Mouse (Mus musculus): Measurements from ENCODE around the gene Cryaa.
"Not testable (repeated sequence)": the region's sequence is repeated elsewhere in the genome, so short reads cannot be mapped to it uniquely, and the experiment has no call there.

Gene Cryaa

GRCm38 (mm10) chr17:31692918-31693317 is 15.3 kb downstream of the Cryaa start:
- TF ChIP-seq NANOG (IDR thresholded peaks at IDR 0.05; ENCODE audit: borderline replicate concordance, low read length): no peak
- TF ChIP-seq POU5F1 (IDR thresholded peaks at IDR 0.05; ENCODE audit: borderline replicate concordance, low read length): no peak
- TF ChIP-seq CTCF (conservative IDR thresholded peaks at IDR 0.05; ENCODE audit: low read length): no peak
- peaks cover 44% of the 10 kb centered on the region for H3K4me1 ChIP-seq (replicated peaks; ENCODE audit: low read depth, low read length)
- H3K27me3 ChIP-seq (ENCODE audit: insufficient read depth, low read length): 0 out of 2 replicates have a peak, but pooled peaks cover 4% of the 10 kb centered on the region
- H3K36me3 ChIP-seq (ENCODE audit: insufficient read depth, low read length): no peaks in the 10 kb centered on the region
- no peaks in the 10 kb centered on the region for H3K9me3 ChIP-seq (ENCODE audit: low read length)
- no peak overlapping the region for H3K4me3 ChIP-seq (replicated peaks; ENCODE audit: low read length)

- peaks cover 50% of the 10 kb centered on the region for H3K4me1 ChIP-seq (replicated peaks; ENCODE audit: low read depth, low read length)
- no peaks in the 10 kb centered on the region for H3K36me3 ChIP-seq (ENCODE audit: insufficient read depth, low read length)
- 0 out of 2 replicates have a peak overlapping the region, but pooled peaks have one; percentile 10 for H3K4me3 ChIP-seq (replicated peaks; ENCODE audit: low read length)
- H3K27me3 ChIP-seq (ENCODE audit: insufficient read depth, low read length): 0 out of 2 replicates have a peak, but pooled peaks cover under 1% of the 10 kb centered on the region
- H3K9me3 ChIP-seq (ENCODE audit: low read length): no peaks in the 10 kb centered on the region
- peak; percentile 76 for TF ChIP-seq CTCF (conservative IDR thresholded peaks at IDR 0.05; ENCODE audit: low read length)
- no peak for TF ChIP-seq POU5F1 (IDR thresholded peaks at IDR 0.05; ENCODE audit: borderline replicate concordance, low read length)
Measured at GRCm38 (mm10) chr17:31693330-31694022, 15.9 kb downstream of the Cryaa start.

- H3K4me1 ChIP-seq (replicated peaks; ENCODE audit: low read depth, low read length): peaks cover 55% of the 10 kb centered on the region
- TF ChIP-seq POU5F1 (IDR thresholded peaks at IDR 0.05; ENCODE audit: borderline replicate concordance, low read length) (no peak), NANOG (IDR thresholded peaks at IDR 0.05; ENCODE audit: borderline replicate concordance, low read length) (no peak), CTCF (conservative IDR thresholded peaks at IDR 0.05; ENCODE audit: low read length) (no peak)
- H3K4me3 ChIP-seq (replicated peaks; ENCODE audit: low read length): no peak overlapping the region
- H3K36me3 ChIP-seq (ENCODE audit: insufficient read depth, low read length): no peaks in the 10 kb centered on the region
- no peaks in the 10 kb centered on the region for H3K27me3 ChIP-seq (ENCODE audit: insufficient read depth, low read length)
- H3K9me3 ChIP-seq (ENCODE audit: low read length): no peaks in the 10 kb centered on the region
Measured at GRCm38 (mm10) chr17:31694023-31694376, 16.4 kb downstream of the Cryaa start.

- H3K9me3 ChIP-seq (ENCODE audit: low read length): no peaks in the 10 kb centered on the region
- H3K36me3 ChIP-seq (ENCODE audit: insufficient read depth, low read length): no peaks in the 10 kb centered on the region
- no peak for TF ChIP-seq CTCF (conservative IDR thresholded peaks at IDR 0.05; ENCODE audit: low read length)
- no peak for TF ChIP-seq NANOG (IDR thresholded peaks at IDR 0.05; ENCODE audit: borderline replicate concordance, low read length)
- no peak for TF ChIP-seq POU5F1 (IDR thresholded peaks at IDR 0.05; ENCODE audit: borderline replicate concordance, low read length)
- H3K4me1 ChIP-seq (replicated peaks; ENCODE audit: low read depth, low read length): peaks cover 56% of the 10 kb centered on the region
- H3K4me3 ChIP-seq (replicated peaks; ENCODE audit: low read length): no peak overlapping the region
- H3K27me3 ChIP-seq (ENCODE audit: insufficient read depth, low read length): no peaks in the 10 kb centered on the region
Measured at GRCm38 (mm10) chr17:31694949-31695348, 17.3 kb downstream of the Cryaa start.

GRCm38 (mm10) chr17:31695356-31695755 is 17.7 kb downstream of the Cryaa start:
- H3K4me1 ChIP-seq (replicated peaks; ENCODE audit: low read depth, low read length): peaks cover 53% of the 10 kb centered on the region
- not testable (repeated sequence) for H3K4me3 ChIP-seq (replicated peaks; ENCODE audit: low read length); H3K9me3 ChIP-seq (ENCODE audit: low read length); H3K27me3 ChIP-seq (ENCODE audit: insufficient read depth, low read length); H3K36me3 ChIP-seq (ENCODE audit: insufficient read depth, low read length)

- H3K36me3 ChIP-seq (ENCODE audit: insufficient read depth, low read length): no peaks in the 10 kb centered on the region
- H3K27me3 ChIP-seq (ENCODE audit: insufficient read depth, low read length): no peaks in the 10 kb centered on the region
- peaks cover 37% of the 10 kb centered on the region for H3K4me1 ChIP-seq (replicated peaks; ENCODE audit: low read depth, low read length)
- H3K4me3 ChIP-seq (replicated peaks; ENCODE audit: low read length): peak overlapping the region; percentile 27; the same call in 1 of the 2 replicates
- no peaks in the 10 kb centered on the region for H3K9me3 ChIP-seq (ENCODE audit: low read length)
- TF ChIP-seq CTCF (conservative IDR thresholded peaks at IDR 0.05; ENCODE audit: low read length): no peak
- no peak for TF ChIP-seq POU5F1 (IDR thresholded peaks at IDR 0.05; ENCODE audit: borderline replicate concordance, low read length)
- no peak for TF ChIP-seq NANOG (IDR thresholded peaks at IDR 0.05; ENCODE audit: borderline replicate concordance, low read length)
Measured at GRCm38 (mm10) chr17:31698347-31698746, 20.7 kb downstream of the Cryaa start.

GRCm38 (mm10) chr17:31703276-31703980 is 25.8 kb downstream of the Cryaa start:
- Histone ChIP-seq H3K4me3 (replicated peaks; ENCODE audit: low read length) (no peak overlapping the region), H3K36me3 (ENCODE audit: insufficient read depth, low read length) (no peaks in the 10 kb centered on the region), H3K9me3 (ENCODE audit: low read length) (no peaks in the 10 kb centered on the region), H3K4me1 (replicated peaks; ENCODE audit: low read depth, low read length) (peaks cover 22% of the 10 kb centered on the region), H3K27me3 (ENCODE audit: insufficient read depth, low read length) (no peaks in the 10 kb centered on the region)
- TF ChIP-seq NANOG (IDR thresholded peaks at IDR 0.05; ENCODE audit: borderline replicate concordance, low read length): no peak
- no peak for TF ChIP-seq POU5F1 (IDR thresholded peaks at IDR 0.05; ENCODE audit: borderline replicate concordance, low read length)
- TF ChIP-seq CTCF (conservative IDR thresholded peaks at IDR 0.05; ENCODE audit: low read length): no peak

- H3K4me1 ChIP-seq (replicated peaks; ENCODE audit: low read depth, low read length): peaks cover 24% of the 10 kb centered on the region
- TF ChIP-seq CTCF (conservative IDR thresholded peaks at IDR 0.05; ENCODE audit: low read length) (no peak), NANOG (IDR thresholded peaks at IDR 0.05; ENCODE audit: borderline replicate concordance, low read length) (no peak), POU5F1 (IDR thresholded peaks at IDR 0.05; ENCODE audit: borderline replicate concordance, low read length) (no peak)
- no peak overlapping the region for H3K4me3 ChIP-seq (replicated peaks; ENCODE audit: low read length)
- H3K9me3 ChIP-seq (ENCODE audit: low read length): no peaks in the 10 kb centered on the region
- H3K36me3 ChIP-seq (ENCODE audit: insufficient read depth, low read length): no peaks in the 10 kb centered on the region
- no peaks in the 10 kb centered on the region for H3K27me3 ChIP-seq (ENCODE audit: insufficient read depth, low read length)
Measured at GRCm38 (mm10) chr17:31705271-31706020, 27.8 kb downstream of the Cryaa start.

Measured in E14TG2a.4 (cell line).